Mouse (Mus musculus): ENCODE measurements around the gene Sema4c. TPM values are rescaled to one million over a fixed set of nuclear protein-coding genes. Genes with fewer than 3 reads are reported as not detected.
A peak's percentile ranks its signal among the peaks of the same experiment; 100 is the strongest.

Sema4c gene
- total RNA-seq, 2 experiments from 2014 or later = 26.7 to 31.2 TPM

DNA sequence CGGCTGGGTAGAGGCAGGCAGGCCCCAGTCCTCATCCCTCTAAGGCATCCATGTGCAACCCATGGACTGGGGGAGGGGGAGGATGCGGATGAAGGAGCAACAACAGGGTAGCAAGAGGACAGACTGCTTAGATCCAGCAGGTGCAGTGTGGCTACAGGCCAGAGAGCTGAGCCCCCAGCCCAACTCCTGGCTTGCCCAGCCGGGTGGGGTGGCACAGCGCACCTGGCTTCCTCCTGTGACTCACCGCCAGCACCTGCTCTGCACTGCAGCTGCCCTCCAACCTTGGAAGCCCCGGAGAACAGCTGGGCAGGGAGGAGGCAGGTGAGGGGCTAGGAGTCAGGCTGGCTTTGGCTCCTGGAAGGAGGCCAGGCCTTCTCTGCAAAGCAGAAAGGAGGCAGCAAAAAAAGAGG, 21.8 kb upstream of the Sema4c start:
- DNase-seq = no peak

DNA sequence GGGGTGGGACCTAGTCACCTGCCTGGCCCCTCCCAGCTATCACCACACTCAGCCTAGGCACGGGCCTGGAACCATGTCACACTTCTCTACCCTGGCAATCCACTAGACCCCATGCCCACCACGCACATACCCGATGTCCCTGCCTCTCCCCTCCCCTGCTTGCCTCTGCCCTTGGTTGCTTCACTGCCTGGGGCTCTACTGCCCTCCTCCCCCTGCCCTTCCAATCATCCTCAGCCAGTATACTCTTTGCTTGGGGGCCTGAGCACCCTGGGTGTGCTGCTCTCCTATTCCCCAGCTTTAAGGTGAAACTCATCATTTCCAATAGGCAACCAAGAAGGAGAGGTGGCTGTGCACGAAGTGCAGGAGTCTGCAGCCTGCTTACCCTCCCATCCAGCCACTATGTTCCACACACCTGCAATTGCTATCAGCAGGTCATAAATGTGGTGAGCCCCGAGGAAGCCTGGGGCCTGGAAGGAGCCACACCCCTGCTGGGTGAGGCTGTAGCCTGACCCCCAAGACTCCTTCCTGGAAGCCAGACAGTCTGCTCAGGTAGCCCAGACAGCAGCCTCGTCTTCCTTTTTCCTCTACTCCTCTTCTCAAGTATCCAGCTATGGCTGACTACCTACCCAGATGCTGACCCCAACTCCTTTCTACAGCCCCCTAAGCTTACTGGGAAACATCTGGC, 19.0 kb upstream of the Sema4c start:
- DNase-seq = no peak

DNA sequence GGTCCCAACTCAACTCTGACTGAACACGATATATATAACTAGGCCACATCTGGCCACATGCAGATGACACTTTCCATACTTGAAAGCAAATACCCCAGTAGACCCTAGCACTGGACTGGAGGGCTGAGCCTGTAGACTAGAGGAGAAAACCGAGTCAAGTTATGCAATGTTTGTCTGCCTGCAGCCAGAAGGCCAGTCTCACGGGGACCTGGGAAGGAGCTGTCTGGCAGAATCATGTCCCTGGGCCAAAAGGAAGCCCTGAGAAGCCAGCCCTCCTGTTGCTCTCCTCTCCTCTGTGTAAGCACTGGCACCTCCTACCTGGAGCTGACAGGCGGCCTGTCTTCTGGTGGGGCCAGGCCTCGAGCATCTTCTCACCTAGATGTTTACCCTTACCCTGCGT, 17.2 kb upstream of the Sema4c start:
- no peak for DNase-seq

DNA sequence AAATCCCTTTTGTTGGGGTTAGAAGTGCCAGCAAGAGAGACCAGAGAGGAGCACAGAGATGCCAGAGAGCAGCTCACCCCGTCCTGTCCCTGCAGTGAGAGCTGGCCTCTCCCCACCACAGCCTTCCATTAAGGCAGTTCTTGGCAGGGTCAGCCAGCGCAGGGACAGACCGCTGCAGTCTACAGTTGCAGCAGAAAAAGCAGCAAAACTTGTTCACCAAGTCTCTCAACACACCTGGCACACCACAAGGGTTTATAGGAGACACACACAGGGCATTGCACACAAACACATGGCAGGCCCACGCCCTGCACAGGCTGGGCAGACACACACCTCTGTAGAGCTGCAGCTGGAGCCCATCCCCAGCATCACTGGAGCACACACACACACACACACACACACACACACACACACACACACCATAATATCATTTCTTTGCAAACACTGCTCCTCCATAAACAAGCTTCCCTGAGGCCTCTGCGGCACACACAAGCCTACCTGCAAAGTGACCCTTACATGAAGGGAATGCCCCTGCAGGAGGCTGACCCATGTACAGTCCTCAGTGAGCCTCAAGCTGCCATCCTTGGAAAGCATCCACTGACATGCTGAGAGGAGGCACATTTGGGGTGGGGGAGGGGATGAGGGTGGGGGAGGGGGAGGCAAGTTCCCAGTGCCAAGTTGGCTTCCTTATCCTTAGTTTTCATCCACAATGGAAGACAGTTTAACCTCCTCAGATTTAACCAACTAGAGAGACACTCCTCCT, 16.2 kb upstream of the Sema4c start:
- no peak for DNase-seq

DNA sequence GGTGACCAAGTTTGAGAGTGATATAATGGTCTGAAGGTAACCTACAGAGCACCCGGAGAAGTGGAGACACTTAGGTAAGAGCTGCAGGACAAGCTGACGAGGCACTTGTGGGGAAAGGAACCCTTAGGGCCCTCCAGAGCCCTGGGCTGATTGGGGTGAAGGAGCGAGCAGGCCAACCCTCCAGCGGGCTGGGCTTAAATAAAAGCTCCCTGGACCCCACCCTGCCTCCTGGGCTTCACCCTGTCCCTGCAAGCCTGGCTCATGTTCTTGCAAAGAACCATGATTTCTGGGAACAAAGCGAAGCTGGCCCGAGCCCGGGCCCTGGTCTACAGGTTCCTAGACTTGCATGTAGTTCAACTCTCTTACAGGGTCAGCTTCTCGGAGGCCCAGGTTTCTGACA, 15.4 kb upstream of the Sema4c start:
- DNase-seq = no peak

DNA sequence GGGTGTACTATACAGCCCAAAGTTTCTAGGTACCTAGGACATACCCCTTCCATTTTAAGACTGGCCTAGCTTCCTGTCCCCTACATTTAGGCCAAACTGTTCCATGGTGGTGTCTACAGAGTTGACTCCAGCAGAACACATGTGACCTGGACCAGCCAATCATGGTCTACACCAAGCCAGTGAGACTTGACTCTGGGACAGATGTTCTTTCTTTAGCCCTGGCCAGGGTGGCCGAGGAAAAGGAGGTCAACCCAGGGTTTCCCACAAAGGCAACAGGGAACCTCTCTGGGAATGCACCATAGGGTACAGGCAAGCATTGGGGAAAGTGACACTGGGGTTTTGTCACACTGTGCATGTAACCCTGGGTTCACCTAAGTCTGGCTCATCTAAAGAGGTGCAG, 14.6 kb upstream of the Sema4c start:
- no peak for DNase-seq

DNA sequence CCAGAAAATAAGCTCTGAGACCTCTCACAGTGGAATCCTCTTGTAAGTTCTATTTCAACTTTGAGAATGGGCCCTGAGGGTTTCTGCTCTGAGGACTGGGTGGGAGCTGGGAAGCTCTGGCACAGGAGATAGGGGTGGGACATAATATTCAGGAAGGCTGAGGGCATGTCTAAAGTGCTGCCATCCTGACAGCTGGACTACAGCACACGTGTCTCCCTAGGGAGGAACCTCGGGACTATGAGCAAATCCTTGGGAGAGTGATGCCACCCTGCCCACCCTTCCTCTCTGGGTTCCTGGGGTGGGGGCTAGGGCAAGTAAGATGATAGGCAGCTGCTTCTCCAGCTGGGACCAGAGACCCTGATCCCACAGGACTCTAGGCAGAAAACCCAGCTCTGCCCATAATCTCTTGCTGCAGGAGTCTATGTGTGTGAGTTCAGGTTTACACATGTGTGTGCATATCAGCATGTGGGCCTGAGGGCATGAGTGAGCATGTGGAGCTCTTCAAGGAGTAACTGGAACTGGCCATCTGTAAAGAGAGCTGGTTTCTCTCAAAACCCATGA, 14.1 kb upstream of the Sema4c start:
- no peak for DNase-seq

DNA sequence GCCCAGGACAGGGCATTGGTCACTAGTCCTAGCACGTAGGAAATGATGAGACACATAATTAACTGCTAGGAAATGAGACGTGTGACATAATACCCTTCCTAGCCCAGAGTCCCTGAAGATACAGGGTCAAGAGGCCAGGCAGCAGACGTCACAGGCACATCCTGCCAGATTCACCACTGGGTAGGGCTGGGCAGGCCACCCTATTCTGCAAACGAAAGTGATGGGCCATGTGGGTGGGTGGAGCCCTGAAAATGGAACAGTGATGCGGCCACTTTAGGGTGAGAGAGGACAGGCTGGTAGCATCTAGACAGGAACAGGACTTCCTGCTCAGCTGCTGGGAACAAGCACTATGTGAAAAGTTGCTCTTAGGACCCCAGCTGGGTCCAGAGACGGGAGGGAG, 13.5 kb upstream of the Sema4c start:
- DNase-seq = peak; percentile 47

DNA sequence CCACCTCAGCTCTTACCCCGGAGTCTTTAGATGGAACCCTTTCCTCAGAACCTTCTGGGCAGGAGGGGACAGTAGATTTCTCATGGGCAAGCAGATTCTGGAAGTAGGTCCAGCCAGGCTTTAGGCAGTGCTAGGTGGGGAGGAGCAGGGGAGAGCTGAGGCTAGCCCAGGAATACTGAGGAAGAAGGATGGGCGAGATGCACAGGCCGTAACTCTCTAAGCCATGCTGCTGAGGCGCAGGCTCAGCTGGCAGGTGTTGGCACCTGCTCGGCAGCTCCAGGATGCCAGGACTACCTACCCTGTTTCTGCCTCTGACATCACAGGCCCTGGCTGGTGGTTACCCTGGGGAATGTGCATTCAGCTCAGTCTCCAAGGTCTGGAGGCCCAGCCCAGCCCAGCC, 12.2 kb upstream of the Sema4c start:
- no peak for DNase-seq

DNA sequence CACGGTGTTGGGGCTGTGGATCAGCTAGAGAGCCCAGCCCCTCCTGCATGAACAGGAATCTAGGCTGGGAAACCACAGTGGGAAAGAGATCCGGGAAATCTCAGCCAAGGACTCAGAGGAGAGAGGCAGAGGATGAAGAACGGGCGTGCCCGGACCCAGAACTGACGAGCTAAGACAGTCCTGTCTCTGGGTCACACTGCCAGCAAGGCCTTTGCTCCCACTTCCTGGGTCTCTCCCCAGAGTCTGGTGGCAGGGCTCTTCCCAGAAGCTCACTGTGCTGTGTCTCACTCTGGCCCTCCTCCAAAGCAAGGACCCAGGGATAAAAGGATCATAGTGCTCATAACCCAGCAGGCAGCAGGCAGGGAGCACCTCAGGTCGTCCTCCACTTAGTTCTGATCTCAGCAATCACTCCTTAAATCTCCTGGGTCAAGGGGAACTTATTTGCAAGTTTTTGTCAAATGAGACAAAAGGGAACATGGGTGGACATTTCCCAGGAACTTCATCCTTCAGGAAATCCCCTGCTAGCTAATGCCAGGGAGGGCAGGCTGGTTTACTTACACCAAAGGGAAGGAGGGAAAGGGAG, 11.6 kb upstream of the Sema4c start:
- DNase-seq = no peak

DNA sequence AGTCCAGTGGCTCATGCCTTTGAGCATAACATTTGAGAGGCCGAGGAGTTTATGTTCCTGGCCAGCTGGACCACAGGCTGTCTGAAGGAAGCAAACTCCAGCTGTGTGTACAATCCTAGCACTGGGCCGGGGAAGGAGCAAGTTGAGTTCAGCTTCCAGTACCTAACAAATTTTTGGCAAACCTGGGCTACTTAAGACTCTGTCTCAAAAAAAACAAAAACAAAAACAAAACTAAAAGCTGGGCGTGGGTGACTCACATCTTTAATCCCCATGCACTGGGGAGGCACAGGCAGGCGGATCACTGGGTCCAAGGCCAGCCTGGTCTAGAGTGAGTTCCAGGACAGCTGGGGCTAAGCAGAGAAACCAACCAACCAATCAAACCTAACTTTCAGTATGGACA, 10.6 kb upstream of the Sema4c start:
- DNase-seq = no peak

DNA sequence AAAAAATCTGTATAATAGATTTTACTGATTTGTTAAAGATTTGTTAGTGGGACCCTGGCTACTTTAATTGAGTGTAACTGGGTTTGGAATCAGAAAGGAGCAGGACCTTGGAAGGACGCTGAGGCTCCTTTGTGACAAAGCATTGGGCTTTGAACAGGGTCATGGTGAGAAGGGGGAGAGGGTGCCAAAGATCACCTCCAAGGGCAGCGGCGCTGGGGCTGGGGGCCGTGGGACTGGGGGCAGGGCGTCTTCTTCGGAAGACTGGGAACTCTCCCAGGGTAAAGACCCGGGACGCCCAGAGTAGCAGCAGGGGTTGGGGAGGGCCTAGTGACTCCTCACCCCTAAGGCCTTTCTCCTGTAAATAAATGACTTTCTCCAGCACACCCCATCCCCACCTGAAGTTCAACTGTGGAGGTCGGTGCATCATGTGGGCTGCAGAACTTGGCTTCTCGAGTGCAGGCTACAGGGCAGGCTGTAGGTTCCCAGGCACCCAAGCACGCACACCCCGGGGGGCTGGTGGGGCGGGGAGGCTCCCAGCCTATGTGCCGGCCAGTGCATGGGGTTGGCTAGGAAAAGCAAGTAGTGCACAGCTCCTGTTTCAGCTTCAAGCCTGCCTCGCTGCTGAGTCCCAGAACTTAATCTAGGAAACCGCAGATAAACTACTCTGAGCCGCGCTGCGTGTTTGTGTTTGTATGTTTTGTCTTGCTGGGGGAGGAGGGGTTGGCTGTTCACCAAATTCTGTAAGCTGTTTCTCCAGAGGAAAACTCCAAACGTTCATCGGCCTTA, 9.9 kb upstream of the Sema4c start:
- DNase-seq = no peak

DNA sequence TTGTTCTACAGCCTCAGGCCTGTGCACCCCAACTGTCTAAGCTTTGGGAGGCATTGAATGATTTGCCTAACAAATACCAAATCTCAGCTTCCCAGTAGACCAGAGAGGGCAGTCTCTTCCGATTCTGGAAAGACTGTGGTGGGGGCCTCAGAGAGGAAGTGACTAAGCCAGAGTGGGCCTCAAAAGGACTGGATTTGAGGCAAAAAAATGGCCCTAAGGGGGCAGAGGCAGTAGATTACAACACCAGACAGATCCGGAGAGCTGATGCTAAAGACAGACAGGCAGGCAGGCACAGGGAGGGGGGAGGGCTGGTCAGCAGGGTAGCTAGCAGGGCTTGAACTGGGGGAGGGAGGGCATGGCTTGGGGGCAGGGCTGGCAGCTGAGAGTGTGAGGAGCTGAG, 8.3 kb upstream of the Sema4c start:
- no peak for DNase-seq

DNA sequence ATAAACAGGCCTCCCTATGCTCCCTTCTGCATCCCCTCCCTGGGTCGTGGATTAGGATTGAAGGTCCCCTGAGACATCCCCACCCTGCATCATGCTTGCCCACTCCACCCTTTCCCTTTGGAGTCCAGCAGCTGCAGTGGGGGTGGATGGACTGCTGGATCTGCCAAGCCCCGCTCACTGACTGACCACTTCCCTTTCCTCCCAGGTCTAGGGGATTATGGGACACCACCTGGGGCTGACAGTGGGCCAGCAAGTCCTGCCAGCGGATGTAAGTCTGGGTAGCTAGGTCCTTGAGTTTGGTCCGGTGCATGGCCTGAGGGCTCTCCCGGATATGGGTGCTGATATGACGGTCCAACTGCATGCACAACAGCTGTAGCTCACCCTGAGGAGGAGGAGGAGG, 6.0 kb upstream of the Sema4c start:
- DNase-seq = peak; percentile 42

DNA sequence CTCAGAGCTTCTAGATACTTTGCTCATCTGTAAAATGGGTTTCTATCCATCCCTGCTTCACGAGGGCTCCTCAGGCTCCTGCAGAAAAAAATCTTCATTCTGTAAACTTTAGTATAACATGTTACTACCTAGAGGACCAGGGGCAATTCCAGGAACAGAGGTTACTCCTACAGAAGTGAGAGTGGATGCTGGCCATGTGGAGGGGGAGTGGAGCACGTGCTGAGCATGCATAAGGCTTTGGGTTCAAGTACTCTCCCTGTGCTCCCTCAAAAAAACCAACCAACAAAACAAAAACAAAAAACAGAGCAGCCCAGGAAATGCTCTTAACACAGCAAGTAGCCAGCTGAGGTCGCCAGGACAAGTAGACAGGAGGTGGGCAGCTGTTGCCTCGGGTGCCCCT, 5.5 kb upstream of the Sema4c start:
- DNase-seq = no peak

DNA sequence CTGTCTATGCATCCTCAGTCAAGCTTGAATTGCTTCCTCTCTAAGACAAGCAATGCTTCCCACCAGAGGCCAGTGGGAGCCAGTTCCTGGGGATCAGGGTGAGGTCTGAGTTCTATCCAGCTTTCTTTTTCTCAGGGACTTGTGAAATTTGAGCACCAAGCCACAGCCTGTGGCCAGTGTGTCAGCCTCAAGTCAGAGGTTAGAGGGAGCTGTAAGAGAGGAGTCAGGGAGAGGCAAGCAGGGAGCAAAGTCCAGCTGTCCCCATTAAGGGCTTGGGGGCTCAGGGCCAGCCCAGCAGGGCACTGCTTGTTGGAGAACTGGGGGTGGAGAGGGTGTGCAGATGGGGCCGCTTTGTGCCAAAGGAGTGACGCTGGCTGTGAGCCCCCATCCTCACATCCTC, 5.0 kb upstream of the Sema4c start:
- DNase-seq = no peak

DNA sequence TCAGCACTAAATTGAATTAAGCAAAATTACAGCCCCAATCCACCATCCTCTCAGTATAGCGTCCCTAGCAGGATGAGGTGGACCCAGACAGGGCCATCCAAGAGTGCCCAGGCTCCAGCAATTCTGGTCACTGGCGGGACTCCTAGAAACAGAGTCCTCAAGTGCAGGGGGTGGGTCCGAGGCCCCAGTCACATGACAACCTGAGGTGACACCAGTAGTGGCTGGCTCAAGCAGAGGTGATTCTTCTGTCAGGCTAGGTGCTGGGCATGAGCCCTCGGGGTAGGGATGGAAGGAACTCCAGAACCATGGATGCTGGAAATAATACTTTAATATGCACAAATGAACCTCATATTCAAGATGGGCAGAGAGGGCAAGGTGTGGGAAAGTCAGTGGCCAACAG, 4.2 kb upstream of the Sema4c start:
- no peak for DNase-seq

DNA sequence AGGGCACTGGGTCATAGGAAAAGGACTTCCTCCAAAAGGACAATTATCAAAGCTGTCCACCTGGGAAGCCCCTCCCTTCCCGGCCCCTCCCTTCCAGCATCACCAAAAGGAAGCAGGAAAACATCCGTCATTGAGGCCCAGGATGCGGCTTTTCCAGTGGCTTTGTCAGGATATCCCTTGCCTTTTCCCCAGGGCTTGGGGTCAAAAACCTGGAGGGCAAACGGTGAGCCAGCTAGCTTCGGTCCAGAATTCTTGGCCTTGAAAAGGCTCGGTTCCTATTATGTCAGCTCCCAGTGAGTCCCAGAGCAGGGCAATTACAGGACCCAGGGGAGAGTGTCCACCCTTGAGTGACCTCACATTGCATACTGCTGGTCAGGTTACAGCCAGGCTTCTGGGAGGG, 2.8 kb upstream of the Sema4c start:
- no peak for DNase-seq

DNA sequence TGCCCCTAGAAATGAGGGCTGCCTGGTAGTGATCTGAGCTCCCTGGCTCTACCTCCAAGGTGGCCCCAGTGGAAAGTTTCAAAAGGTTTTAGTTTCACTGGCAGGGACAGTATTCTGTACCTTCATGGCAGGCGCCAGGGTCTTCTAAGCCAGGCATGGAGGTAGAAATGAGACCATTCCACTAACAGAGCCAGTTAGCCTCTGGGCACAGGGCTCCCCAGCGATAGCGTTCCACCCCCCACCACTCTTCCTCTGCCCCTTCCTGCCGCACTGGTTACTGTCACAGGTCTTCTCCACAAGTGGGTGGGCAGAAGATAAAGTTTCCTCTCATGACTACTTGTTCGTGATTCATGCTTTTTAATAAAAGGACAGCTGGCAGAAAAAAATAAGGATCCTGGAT, 1.7 kb upstream of the Sema4c start:
- no peak for DNase-seq

DNA sequence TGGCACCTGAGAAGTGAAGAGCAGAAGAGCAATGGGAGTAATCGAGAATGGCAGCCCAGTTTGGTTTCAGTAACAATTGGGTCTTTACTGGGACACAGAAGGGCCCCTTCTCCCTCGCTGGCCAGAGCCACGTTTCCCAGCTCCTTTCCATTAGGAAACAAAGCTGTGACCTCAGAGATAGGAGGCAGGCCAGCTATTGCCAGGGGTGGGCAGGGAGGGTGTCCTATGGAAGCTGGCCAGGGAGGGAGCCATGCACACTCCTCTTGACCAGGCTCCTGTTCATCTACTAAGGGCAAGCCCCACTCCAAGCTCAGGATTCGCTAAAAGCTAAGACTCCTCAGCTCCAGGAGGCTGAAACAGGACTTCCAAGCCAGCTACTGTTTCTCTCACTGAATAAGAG, 1.1 kb upstream of the Sema4c start:
- peak; percentile 61 for DNase-seq

DNA sequence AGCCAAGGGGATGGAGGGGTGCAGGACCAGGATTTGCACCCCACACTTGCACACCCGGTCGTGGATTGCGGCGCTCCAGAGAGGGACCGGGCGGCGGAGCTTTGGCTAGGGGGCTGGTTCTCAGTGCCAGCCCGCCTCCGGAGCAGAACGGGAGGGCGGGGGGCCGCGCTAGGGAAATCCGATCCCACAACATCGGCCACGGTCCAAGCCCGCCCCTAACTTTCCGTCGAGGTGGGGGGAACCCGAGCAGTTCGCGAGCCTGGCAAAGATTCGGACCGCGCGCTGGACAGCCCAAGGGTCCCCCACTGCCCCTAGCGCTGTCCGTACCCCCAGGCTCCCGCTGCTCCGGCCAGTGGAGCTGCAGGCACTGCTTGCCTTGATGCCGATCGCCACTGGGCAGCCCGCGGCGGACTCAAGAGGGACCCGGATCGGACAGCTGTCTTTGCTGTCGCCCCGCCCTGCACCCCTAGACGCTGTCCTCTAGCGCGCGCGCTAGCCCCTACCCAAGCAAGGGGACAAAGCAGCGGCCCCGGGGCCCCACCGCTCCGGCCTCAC, 615 bp downstream of the Sema4c start:
- DNase-seq = peak; percentile 93

Measured in heart, postnatal 4 days (tissue).